Mouse (Mus musculus) heart, adult 2 months (tissue): ENCODE results near the gene Dok7. TPM values are rescaled to one million over a fixed set of nuclear protein-coding genes. Genes with fewer than 3 reads are reported as not detected.

Experiments
- DNase-seq, 2 experiments: peaks; one replicate each; pipeline ENCODE4 v3.0.0; 2021
- H3K27ac ChIP-seq: fragments of 200-600 bp; 2 replicates; pipeline ENCODE4 v1.8.1; 2022
- H3K27me3 ChIP-seq: fragments of 200-500 bp; 2 replicates; pipeline ENCODE4 v1.6.1; 2012; ENCODE audit warnings: mild to moderate bottlenecking, low read length, inconsistent platforms, mixed read lengths; ENCODE audit not compliant: control insufficient read depth, insufficient read depth
- H3K36me3 ChIP-seq: fragments of 200-500 bp; 2 replicates; pipeline ENCODE4 v1.6.1; 2012; ENCODE audit warnings: low read length, inconsistent platforms; ENCODE audit not compliant: control insufficient read depth, insufficient read depth
- H3K4me1 ChIP-seq: fragments of 200-500 bp; 2 replicates; pipeline ENCODE4 v1.6.1; 2011; ENCODE audit warnings: low read length; ENCODE audit not compliant: control insufficient read depth, insufficient read depth
- H3K4me3 ChIP-seq: fragments of 200-600 bp; 2 replicates; pipeline ENCODE4 v1.8.1; 2022
- H3K79me2 ChIP-seq: fragments of 200-500 bp; replicated peaks from 2 replicates; pipeline ENCODE4 v1.6.1; 2012; ENCODE audit warnings: mild to moderate bottlenecking, inconsistent platforms, low read length, moderate library complexity, mixed read lengths; ENCODE audit not compliant: control insufficient read depth, insufficient read depth
- H3K9ac ChIP-seq: fragments of 200-500 bp; 2 replicates; pipeline ENCODE4 v1.6.1; 2012; ENCODE audit warnings: low read depth, mild to moderate bottlenecking, control low read depth, inconsistent platforms, low read length, mixed read lengths
- CTCF ChIP-seq: fragments of 200-600 bp; IDR thresholded peaks from 2 replicates; pipeline ENCODE4 v1.8.1; 2022; ENCODE audit warnings: antibody characterized with exemption, mild to moderate bottlenecking, moderate library complexity
- EP300 ChIP-seq: fragments of 200-500 bp; IDR thresholded peaks from 2 replicates; pipeline ENCODE4 v1.6.1; 2011; ENCODE audit warnings: low read depth, low read length, control low read depth; ENCODE audit not compliant: insufficient read depth
- POLR2A ChIP-seq: fragments of 200-500 bp; IDR thresholded peaks from 2 replicates; pipeline ENCODE4 v1.6.1; 2011; ENCODE audit warnings: mild to moderate bottlenecking, low read depth, low read length, control low read depth; ENCODE audit not compliant: insufficient read depth
- WGBS: fragments of 180-500 bp; shearing (Covaris S2); methylation state at CpG from one replicate; pipeline ENCODE4 v1.1.7; 2018; 5-methylcytosine and 5-hydroxymethylcytosine counted together
- intact Hi-C: fragments of 180-260 bp; cut with DNase I; formaldehyde crosslinking; loops from one replicate; pipeline ENCODE4 v1.15.1; 2025
- polyA plus RNA-seq: library from polyadenylated mRNA; depleted of rRNA; stranded (reverse); fragments of >200 nt; gene quantifications from 2 replicates; pipeline ENCODE4 v1.2.3, GENCODE M21; 2012
- total RNA-seq, 2 experiments: library from RNA; stranded (reverse); gene quantifications; 2 replicates each; pipeline ENCODE4 v1.2.3; 2021

Dok7 gene
- total and polyA plus RNA-seq, 3 experiments: 25.4 to 35.6 (median 34.9) TPM

- TF ChIP-seq CTCF (no peak), EP300 (no peak), POLR2A (no peak)
- intact Hi-C loops: no loop called here
- Histone ChIP-seq H3K36me3 (no peaks in the 10 kb centered on the region), H3K27ac (peak overlapping the region; percentile 74; the same call in 1 of the 2 replicates), H3K4me3 (no peak overlapping the region), H3K4me1 (peaks cover 18% of the 10 kb centered on the region), H3K9ac (no peak overlapping the region), H3K79me2 (no peaks in the 10 kb centered on the region), H3K27me3 (no peaks in the 10 kb centered on the region)
- DNase-seq: no peak
- 77% methylated on average over 1 of the region's 1 CpGs for WGBS
Observed at GRCm38 (mm10) chr5:35033619-35034018, 22.9 kb upstream of the Dok7 start.

- H3K4me1 ChIP-seq: peaks cover 11% of the 10 kb centered on the region
- no peak for TF ChIP-seq POLR2A
- TF ChIP-seq EP300: no peak
- TF ChIP-seq CTCF: no peak
- no peak overlapping the region for H3K9ac ChIP-seq
- no peaks in the 10 kb centered on the region for H3K27me3 ChIP-seq
- WGBS: 55% methylated on average over 5 of the region's 5 CpGs
- no peak for DNase-seq
- intact Hi-C loops: no loop called here
- no peaks in the 10 kb centered on the region for H3K79me2 ChIP-seq
- no peaks in the 10 kb centered on the region for H3K36me3 ChIP-seq
- no peak overlapping the region for H3K4me3 ChIP-seq
- H3K27ac ChIP-seq: peak overlapping the region; percentile 74
Observed at GRCm38 (mm10) chr5:35035141-35035540, 21.4 kb upstream of the Dok7 start.

GRCm38 (mm10) chr5:35035795-35036194, 20.8 kb upstream of the Dok7 start:
- peaks cover 11% of the 10 kb centered on the region for H3K4me1 ChIP-seq
- H3K27me3 ChIP-seq: no peaks in the 10 kb centered on the region
- H3K27ac ChIP-seq: peak overlapping the region; percentile 74
- no peak overlapping the region for H3K9ac ChIP-seq
- no peaks in the 10 kb centered on the region for H3K36me3 ChIP-seq
- intact Hi-C loops: no loop called here
- WGBS: 34% methylated on average over 4 of the region's 4 CpGs
- H3K4me3 ChIP-seq: no peak overlapping the region
- no peaks in the 10 kb centered on the region for H3K79me2 ChIP-seq
- TF ChIP-seq POLR2A (peak; percentile 54; the same call in 1 of the 2 replicates), EP300 (peak; percentile 66), CTCF (no peak)
- DNase-seq: peak; percentile 42 to 56

GRCm38 (mm10) chr5:35037438-35037837, 19.1 kb upstream of the Dok7 start:
- peaks cover 11% of the 10 kb centered on the region for H3K4me1 ChIP-seq
- TF ChIP-seq EP300 (no peak), POLR2A (no peak), CTCF (no peak)
- no peaks in the 10 kb centered on the region for H3K36me3 ChIP-seq
- no peak overlapping the region for H3K4me3 ChIP-seq
- no peak overlapping the region for H3K9ac ChIP-seq
- DNase-seq: no peak
- H3K79me2 ChIP-seq: no peaks in the 10 kb centered on the region
- no peaks in the 10 kb centered on the region for H3K27me3 ChIP-seq
- intact Hi-C loops: no loop called here
- peak overlapping the region; percentile 56 for H3K27ac ChIP-seq

GRCm38 (mm10) chr5:35041268-35041829, 15.2 kb upstream of the Dok7 start, which contains the start of gene Hgfac:
TSS of gene Hgfac (plus strand) at chr5:35041509.
- Histone ChIP-seq H3K36me3 (no peaks in the 10 kb centered on the region), H3K27ac (no peak within 1 kb of the TSS), H3K4me3 (no peak within 1 kb of the TSS), H3K27me3 (no peaks in the 10 kb centered on the region), H3K9ac (peak within 1 kb of the TSS; percentile 19; the same call in 1 of the 2 replicates), H3K79me2 (no peaks in the 10 kb centered on the region), H3K4me1 (no peaks in the 10 kb centered on the region; the same call in 1 of the 2 replicates)
- DNase-seq: no peak
- intact Hi-C loops: loop anchor here (10.0 kb wide), 1 partner anchor 377 kb away; the partner anchor contains the start of genes Grk4 and Nop14
- WGBS: 31% methylated on average over 6 of the region's 6 CpGs
- TF ChIP-seq CTCF (no peak), EP300 (no peak), POLR2A (no peak)

- Histone ChIP-seq H3K79me2 (no peaks in the 10 kb centered on the region), H3K4me3 (no peak overlapping the region), H3K27me3 (no peaks in the 10 kb centered on the region), H3K9ac (no peak overlapping the region), H3K4me1 (no peaks in the 10 kb centered on the region; the same call in 1 of the 2 replicates), H3K36me3 (no peaks in the 10 kb centered on the region), H3K27ac (no peak overlapping the region)
- DNase-seq: no peak
- intact Hi-C loops: loop anchor here (1.0 to 10.0 kb wide), 3 partner anchors 56 to 378 kb away; partner anchors contain the start of genes Grk4 and Nop14
- 69% methylated on average over 10 of the region's 10 CpGs for WGBS
- TF ChIP-seq POLR2A (no peak), CTCF (no peak), EP300 (no peak)
Observed at GRCm38 (mm10) chr5:35042431-35043109, 14.0 kb upstream of the Dok7 start.
